Mouse (Mus musculus): Measurements from ENCODE around the gene Plk2. TPM values are rescaled to one million over a fixed set of nuclear protein-coding genes. Genes with fewer than 3 reads are reported as not detected.

Plk2 gene
- 1 to 10 TPM; 2.4 to 6.0 TPM for total RNA-seq (2021)
- long read RNA-seq, experiment 1, transcript Plk2-201 (14 exons, 2,800 nt) = major isoform, 6 of 7 reads
- long read RNA-seq, experiment 1, partial matches to known transcripts = 1 of 7 reads
- long read RNA-seq, experiment 1, other reads (novel, unspliced or antisense) = 0 of 7 reads
- long read RNA-seq, experiment 2, transcript Plk2-201 (14 exons, 2,800 nt) = major isoform, 7 of 9 reads
- long read RNA-seq, experiment 2, partial matches to known transcripts = 1 of 9 reads
- long read RNA-seq, experiment 2, other reads (novel, unspliced or antisense) = 1 of 9 reads

DNA sequence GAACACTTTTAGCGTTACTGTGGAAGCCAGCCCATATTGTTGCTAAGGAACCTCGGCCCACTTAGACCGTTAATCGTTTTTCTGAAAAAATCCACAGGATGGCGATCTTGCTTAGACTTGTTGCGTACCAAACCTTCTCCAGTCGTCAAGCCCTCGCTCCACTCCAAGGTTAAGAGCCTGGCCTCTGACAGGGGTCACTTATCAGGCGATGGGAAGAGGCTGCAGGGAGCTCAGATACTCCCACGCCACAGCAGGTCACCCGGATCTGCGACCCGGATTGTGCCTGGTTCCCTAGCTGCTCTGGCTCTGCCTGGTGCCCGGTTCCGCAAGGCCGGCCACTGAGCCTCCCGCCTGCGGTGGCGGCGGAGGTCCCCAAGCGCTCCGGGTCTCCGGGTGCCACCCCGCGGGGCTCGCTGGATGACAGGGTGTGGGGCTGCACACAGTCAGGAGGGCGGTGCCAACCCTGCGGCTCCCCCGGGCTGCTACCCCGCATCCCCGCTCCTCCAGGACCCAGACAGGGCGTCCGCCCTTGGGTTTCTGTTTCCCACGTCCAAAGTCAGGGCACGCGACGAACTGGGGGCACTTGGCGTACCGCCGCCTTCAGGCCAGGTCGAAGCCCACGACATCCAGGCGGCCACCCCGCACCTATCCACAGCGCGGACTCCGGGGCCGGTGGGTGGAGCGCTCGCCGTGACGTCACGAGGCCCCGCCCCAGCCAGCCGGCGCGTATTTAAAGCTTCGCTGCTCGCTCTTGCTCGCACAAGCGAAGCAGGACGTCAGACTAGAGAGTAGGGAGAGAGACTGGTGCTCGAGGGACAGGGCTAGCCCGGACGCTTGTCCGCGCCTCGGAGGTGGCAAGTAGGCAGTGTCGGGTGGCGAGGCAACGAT is at the start of gene Plk2:
Gene Plk2 (plus strand): TSS at position 756 of the 888 bp plus-strand sequence.
- peak; percentile 93 for DNase-seq (ENCODE audit: low spot score)

DNA sequence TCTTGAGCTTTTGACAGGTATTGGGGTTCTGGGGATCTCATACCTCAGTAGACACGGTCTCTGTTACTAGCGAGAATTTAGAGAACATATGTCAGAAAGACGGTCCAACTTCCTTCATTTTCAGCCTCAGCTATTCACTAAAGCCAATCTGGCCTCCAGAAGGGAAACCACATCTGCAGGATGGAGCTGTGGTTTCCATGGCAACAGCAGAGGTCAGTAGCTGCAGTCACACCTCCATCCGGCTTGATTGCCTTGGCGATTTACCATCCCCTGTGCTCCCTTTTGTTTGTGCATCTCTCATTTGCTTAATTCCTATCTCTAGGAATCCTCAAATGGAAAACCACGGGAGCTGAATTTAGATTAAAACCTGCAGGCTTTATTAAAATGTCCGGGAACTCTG is 48.1 kb upstream of the Plk2 start:
- no peak for DNase-seq (ENCODE audit: low spot score)

DNA sequence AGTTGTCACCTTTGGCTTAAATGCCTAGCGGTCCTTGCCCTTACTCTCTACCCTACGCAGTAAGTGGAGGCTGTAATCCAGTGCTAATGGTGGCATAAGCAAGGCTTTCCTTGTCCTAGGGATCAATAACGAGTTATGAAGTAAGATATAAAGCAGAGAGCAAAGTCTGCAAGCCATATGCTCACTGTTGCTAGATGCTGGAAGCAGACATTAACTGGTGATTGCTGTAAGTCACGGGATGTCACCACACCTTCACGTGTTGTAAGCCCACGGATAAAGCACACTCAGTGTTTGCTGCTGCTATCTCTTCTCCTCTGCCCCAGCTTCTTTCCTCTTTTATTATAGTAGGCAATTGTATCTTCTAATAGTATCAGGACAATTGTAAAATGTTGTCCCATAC is 43.8 kb upstream of the Plk2 start:
- DNase-seq (ENCODE audit: low spot score) = no peak

GRCm38 (mm10) chr13:110356941-110357340 is 37.9 kb upstream of the Plk2 start, which contains the start of gene Gapt:
Gene Gapt (minus strand): TSS chr13:110357199.
- DNase-seq (ENCODE audit: low spot score) = no peak

DNA sequence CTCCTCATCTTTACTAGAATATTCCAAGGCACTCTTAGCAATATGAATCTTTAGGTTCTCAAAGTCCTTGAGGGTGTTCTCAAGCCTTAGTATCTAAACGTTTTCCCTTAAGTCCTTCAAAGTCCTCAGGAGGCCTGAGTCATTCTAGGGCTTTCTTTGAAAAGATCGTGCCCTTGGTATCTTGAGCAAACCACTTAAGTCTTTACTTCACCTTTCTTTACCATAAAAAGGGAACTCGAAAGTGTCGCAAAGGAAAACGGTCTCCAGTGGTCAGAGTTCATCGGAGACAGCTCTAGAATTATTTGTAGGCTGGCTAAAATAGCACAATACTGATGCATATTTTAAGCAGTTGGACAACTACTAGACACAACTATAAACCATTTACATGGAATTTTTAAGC is 31.1 kb upstream of the Plk2 start:
- DNase-seq (ENCODE audit: low spot score) = no peak

DNA sequence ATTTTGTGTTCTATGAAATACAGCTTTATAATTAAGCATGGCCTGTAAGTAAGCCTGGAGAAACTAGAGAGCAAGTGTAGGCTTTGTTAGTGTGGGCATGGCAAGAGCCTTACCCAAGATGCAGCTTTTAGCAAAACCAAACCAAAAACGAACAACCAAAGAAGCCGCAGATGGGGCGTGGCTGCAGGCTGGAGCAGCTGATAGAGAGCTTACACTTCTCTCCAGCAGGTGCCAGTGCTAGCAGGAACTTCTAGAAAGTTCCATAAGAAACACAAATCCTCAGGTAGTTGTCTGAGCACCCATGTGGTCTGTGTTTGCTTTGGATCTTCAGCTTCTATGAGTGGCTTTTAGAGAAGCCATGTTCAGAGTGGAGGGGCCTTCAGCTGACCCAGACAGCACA is 28.4 kb upstream of the Plk2 start:
- no peak for DNase-seq (ENCODE audit: low spot score)

- no peak for DNase-seq (ENCODE audit: low spot score)
Measured at GRCm38 (mm10) chr13:110367961-110368555, 26.8 kb upstream of the Plk2 start.

DNA sequence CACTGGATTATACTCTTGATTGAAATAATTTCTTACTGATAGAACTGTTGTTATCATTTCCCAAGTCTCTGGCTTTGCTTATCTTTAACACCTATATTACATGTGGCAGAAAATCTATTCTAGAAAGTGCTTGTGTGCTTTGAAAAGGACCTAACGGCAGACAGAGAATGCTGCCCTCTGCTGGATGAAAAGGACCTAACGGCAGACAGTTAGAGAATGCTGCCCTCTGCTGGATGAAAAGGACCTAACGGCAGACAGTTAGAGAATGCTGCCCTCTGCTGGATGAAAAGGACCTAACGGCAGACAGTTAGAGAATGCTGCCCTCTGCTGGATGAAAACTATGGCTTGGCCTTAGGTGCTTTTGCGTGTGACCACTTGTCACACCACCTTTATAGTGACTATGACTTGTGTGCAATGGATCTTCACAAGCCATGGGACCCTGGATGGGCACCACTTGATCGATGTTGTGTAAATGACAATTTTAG is 26.2 kb upstream of the Plk2 start:
- peak; percentile 60 for DNase-seq (ENCODE audit: low spot score)

DNA sequence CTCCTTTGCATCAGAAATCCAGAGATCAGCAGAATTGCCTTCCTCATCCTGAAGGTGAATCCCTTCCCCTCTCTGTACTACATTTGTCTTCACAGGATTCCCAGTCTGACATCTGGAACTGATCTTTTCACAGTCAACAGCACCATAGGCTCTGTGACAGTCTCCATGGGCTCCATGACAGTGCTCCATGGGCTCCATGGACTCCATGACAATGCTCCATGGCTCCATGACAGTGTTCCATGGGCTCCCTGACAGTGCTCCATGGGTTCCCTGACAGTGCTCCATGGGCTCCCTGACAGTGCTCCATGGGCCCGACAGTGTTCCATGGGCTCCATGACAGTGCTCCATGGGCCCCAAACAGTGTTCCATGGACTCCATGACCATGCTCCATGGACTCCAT is 25.2 kb upstream of the Plk2 start:
- DNase-seq (ENCODE audit: low spot score) = no peak

GRCm38 (mm10) chr13:110382447-110382901 is 12.4 kb upstream of the Plk2 start:
- no peak for DNase-seq (ENCODE audit: low spot score)

DNA sequence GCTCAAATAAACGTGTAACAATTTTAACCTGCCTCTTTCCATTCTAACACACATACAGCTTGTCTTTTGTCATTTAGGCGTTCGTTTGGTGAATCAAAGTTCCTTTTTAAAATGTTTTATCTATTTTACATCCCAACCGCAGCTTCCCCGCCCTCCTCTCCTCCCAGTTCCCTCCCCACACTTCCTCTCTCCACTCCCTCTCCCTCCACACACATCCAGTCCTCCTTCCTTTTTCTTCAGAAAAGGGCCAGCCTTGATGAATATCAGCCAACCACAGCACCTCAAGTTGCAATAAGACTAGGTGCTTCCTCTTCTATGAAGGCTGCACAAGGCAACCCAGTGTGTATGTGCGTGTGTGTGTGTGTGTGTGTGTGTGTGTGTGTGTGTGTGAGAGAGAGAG is 10.3 kb upstream of the Plk2 start:
- DNase-seq (ENCODE audit: low spot score) = no peak

DNA sequence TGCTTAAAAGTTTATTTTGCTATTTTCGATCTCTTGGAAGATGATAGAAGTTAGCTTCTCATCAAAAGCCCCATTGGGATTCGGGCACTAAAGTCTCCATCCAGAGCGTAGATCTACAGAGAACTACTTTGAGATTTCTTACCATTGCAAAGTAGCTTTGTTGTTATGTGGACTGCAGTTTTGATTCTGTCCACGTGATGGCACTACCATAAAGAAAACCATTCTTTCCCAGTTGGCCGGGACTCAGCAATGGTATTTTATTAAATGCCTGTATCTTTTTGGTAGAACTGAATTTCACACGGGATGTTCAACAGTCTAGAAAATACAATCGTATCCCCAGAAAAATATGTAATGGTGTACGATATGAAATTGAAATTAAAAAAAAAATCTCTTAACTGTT is 2.6 kb upstream of the Plk2 start:
- peak; percentile 73 for DNase-seq (ENCODE audit: low spot score)

DNA sequence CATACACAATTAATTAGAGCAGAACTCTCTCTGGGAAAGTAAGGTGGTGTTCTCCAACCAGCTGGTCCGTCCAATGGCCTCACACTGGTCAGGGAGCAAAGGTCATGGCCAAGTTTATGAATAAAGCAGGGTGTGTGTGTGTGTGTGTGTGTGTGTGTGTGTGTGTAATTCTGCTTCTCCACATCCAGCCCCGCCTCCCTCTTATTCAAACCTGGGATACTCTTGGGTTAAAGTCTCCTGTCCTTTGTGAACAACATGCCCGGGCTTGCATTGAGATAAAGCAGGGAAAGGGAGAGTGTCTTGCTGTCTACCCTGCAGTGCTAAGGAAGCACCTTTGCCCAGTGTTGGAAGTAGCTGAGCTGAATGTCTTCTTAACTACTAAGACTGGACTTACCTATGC is 2.2 kb upstream of the Plk2 start:
- DNase-seq (ENCODE audit: low spot score) = no peak

DNA sequence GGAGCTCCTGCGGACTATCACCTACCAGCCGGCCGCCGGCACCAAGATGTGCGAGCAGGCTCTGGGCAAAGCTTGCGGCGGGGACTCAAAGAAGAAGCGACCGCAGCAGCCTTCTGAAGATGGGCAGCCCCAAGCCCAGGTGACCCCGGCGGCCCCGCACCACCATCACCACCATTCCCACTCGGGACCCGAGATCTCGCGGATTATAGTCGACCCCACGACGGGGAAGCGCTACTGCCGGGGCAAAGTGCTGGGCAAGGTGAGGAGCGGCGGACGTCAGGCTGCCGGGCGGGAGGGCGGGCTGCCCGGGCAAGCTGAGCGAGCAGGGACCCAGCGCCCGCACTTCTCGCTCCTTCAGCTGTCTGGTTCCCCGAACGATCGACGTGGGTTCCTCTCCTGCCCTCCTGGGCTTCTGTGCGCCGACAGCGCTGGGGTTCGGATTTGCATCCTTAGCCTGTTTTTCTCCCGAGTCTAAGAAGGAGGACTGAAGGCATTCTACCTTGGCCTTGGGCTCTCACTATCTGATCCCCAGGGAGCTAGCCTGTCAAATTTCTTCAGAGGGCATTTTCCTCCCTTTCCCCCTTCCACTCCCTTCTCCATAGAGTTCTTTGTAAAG is 441 bp downstream of the Plk2 start:
- no peak for DNase-seq (ENCODE audit: low spot score)

DNA sequence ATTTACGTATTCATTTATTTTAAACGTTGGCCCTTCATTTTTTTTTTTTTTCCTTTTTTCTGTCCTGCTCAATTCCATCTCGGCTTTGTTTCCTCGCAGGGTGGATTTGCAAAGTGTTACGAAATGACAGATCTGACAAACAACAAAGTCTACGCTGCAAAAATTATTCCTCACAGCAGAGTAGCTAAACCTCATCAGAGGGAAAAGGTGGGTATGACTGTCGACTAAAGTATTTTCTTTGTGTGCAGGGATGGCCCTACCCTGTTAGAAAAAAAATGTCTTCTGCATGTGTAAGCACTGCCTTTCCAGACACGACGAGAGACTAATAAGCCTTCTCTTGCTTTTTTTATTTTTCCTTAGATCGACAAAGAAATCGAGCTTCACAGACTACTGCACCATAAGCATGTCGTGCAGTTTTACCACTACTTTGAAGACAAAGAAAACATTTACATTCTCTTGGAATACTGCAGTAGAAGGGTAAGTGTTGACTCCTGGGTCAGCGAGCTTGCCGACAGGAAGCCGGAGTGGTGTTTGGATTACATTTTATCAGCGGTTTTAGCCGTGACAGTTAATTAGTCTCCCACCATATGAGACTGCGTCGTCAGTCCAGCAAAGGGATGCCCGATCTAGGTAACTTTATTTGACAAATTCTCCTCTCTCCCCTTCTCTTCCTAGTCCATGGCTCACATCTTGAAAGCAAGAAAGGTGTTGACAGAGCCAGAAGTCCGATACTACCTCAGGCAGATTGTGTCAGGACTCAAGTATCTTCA is 1.3 kb downstream of the Plk2 start:
- DNase-seq (ENCODE audit: low spot score) = no peak

DNA sequence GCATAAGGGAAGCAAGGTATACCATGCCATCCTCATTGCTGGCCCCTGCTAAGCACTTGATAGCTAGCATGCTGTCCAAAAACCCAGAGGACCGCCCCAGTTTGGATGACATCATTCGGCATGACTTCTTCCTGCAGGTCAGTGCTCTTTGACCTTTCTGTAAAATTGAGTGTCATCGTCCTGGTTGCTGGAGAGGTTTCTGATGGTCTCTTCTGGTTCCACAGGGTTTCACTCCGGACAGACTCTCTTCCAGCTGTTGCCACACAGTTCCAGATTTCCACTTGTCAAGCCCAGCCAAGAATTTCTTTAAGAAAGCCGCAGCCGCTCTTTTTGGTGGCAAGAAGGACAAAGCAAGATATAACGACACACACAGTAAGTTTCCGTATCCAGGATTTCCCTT is 2.9 kb downstream of the Plk2 start:
- DNase-seq (ENCODE audit: low spot score) = no peak

- DNase-seq (ENCODE audit: low spot score) = no peak
Measured at GRCm38 (mm10) chr13:110398513-110399270, 3.8 kb downstream of the Plk2 start.

DNA sequence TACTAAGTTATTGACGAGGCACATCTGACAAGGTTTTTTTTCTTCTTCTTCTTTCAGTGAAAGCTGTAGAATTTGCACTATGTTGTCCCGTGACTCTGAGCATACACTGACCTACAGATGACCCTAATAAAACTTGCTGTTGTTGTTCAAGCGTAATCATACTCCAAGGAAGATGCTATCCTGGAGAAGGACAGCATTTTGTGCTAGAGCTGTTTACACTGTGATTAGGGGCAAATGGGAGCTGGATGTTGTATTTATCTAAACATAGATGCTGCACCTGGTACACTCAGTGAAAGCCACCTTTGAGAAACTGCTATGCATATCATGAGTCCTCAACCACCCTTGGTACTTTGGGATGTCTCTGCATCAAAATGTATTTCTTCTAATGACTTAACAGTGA is 6.6 kb downstream of the Plk2 start:
- DNase-seq (ENCODE audit: low spot score) = no peak

GRCm38 (mm10) chr13:110401877-110402276 is 7.0 kb downstream of the Plk2 start:
- no peak for DNase-seq (ENCODE audit: low spot score)

- no peak for DNase-seq (ENCODE audit: low spot score)
Measured at GRCm38 (mm10) chr13:110404059-110404458, 9.2 kb downstream of the Plk2 start.
